Mouse (Mus musculus) testis, adult 2 months (tissue): ENCODE measurements at regions not wholly inside any gene's neighbourhood (a gene's known extent, or its start where the extent isn't known, plus 50 kb on each side); places are given as distances from the start of the nearest gene placed in this dataset.

ENCODE experiments used
- H3K27ac ChIP-seq: fragments of 200-500 bp; 2 replicates; pipeline ENCODE4 v1.5.1; 2012; ENCODE audit warnings: low read depth, low read length; ENCODE audit not compliant: control insufficient read depth, insufficient read depth
- H3K27me3 ChIP-seq: fragments of 200-500 bp; 2 replicates; pipeline ENCODE4 v1.6.1; 2012; ENCODE audit warnings: mild to moderate bottlenecking, low read length, moderate library complexity; ENCODE audit not compliant: control insufficient read depth, insufficient read depth
- H3K36me3 ChIP-seq: fragments of 200-500 bp; 2 replicates; pipeline ENCODE4 v1.6.1; 2012; ENCODE audit warnings: mild to moderate bottlenecking, low read length; ENCODE audit not compliant: control insufficient read depth, insufficient read depth
- H3K4me1 ChIP-seq: fragments of 200-500 bp; 2 replicates; pipeline ENCODE4 v1.6.1; 2012; ENCODE audit warnings: low read length; ENCODE audit not compliant: control insufficient read depth, insufficient read depth
- H3K4me3 ChIP-seq: fragments of 200-500 bp; 2 replicates; pipeline ENCODE4 v1.5.1; 2012; ENCODE audit warnings: low read depth, mild to moderate bottlenecking, low read length, moderate library complexity, mixed read lengths; ENCODE audit not compliant: control insufficient read depth
- CTCF ChIP-seq: fragments of 200-500 bp; IDR thresholded peaks from 2 replicates; pipeline ENCODE4 v1.5.1; 2012; ENCODE audit warnings: low read depth, mild to moderate bottlenecking, inconsistent platforms, low read length, moderate library complexity; ENCODE audit not compliant: control insufficient read depth, insufficient read depth, insufficient replicate concordance
- POLR2A ChIP-seq: fragments of 200-500 bp; IDR thresholded peaks from 2 replicates; pipeline ENCODE4 v1.6.1; 2012; ENCODE audit warnings: low read depth, mild to moderate bottlenecking, inconsistent platforms, low read length, moderate library complexity; ENCODE audit not compliant: control insufficient read depth

DNA sequence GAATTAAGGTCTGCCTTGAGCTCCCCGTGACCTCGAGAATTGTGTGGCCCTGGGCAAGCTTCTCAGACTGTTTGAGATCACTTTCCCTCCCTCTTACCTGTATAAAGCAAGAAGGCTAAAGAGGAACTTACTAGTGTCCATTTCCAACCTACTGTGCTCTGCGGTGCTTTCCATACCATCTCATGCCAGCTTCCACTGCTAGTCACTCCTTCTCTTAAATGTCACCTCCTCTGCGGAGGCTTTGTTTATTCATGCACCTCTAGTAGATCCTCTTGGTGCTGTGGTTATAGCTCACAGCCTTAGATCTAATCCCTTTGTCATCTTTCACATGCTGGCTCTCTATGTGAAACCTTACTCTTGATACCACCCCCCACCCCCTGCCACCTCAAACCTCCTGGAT lies 2310.3 kb upstream of the Lrrc6 start:
- TF ChIP-seq POLR2A (no peak), CTCF (no peak)
- no peak overlapping the region for H3K27ac ChIP-seq
- no peak overlapping the region for H3K4me3 ChIP-seq
- no peaks in the 10 kb centered on the region for H3K4me1 ChIP-seq
- H3K27me3 ChIP-seq: no peaks in the 10 kb centered on the region
- H3K36me3 ChIP-seq: no peaks in the 10 kb centered on the region

- no peak for TF ChIP-seq CTCF
- TF ChIP-seq POLR2A: no peak
- no peak overlapping the region for H3K4me3 ChIP-seq
- no peaks in the 10 kb centered on the region for H3K4me1 ChIP-seq
- no peaks in the 10 kb centered on the region for H3K27me3 ChIP-seq
- H3K36me3 ChIP-seq: no peaks in the 10 kb centered on the region
- no peak overlapping the region for H3K27ac ChIP-seq
These were observed 2309.9 kb upstream of the Lrrc6 start for GRCm38 (mm10) chr15:68810593-68810992.

DNA sequence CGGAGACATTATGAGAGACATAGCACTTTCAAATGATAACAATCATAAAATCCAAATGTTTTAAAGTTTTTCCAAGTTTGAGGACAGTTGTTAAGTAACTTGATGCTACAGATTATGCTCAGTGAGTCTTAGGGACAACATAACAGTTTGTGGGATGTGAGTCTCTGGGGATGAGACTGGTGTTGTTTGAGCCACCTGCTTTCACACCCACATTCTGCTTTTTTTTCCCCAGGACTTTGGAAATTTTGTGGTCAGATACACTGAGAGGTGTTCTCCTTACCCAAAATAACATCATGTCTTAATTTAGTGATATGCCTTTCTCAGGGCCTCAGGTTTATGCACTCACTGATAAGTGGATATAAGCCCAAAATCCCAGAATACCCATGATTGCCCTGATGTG lies 2307.5 kb upstream of the Lrrc6 start:
- Histone ChIP-seq H3K4me3 (no peak overlapping the region), H3K27me3 (no peaks in the 10 kb centered on the region), H3K4me1 (no peaks in the 10 kb centered on the region), H3K36me3 (no peaks in the 10 kb centered on the region), H3K27ac (no peak overlapping the region)
- no peak for TF ChIP-seq POLR2A
- no peak for TF ChIP-seq CTCF

DNA sequence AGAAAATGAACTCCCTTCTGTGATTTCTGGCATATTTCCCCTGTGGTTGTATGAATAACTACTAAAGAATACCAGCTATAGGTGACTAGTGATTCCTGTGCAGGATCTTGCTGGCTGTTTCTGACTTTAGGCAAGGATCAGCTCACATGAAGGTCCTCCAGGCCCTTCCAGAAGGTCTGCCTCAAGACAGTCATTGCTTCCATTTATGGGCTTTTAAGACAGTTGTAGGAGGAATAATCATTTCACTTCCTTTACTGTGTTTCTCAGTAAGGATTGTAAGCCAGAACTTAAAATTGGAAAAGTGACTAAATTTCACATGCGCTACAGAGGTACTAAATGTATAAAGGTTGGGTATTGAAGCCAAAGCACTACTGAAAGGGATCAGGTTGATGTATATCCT lies 2303.5 kb upstream of the Lrrc6 start:
- H3K4me3 ChIP-seq: no peak overlapping the region
- H3K36me3 ChIP-seq: no peaks in the 10 kb centered on the region
- no peaks in the 10 kb centered on the region for H3K27me3 ChIP-seq
- H3K4me1 ChIP-seq: no peaks in the 10 kb centered on the region
- no peak for TF ChIP-seq POLR2A
- H3K27ac ChIP-seq: no peak overlapping the region

- no peaks in the 10 kb centered on the region for H3K27me3 ChIP-seq
- no peak for TF ChIP-seq CTCF
- TF ChIP-seq POLR2A: no peak
- no peaks in the 10 kb centered on the region for H3K4me1 ChIP-seq
- no peaks in the 10 kb centered on the region for H3K36me3 ChIP-seq
- H3K4me3 ChIP-seq: no peak overlapping the region
- H3K27ac ChIP-seq: no peak overlapping the region
These were observed 2301.1 kb upstream of the Lrrc6 start for GRCm38 (mm10) chr15:68801763-68802162.

DNA sequence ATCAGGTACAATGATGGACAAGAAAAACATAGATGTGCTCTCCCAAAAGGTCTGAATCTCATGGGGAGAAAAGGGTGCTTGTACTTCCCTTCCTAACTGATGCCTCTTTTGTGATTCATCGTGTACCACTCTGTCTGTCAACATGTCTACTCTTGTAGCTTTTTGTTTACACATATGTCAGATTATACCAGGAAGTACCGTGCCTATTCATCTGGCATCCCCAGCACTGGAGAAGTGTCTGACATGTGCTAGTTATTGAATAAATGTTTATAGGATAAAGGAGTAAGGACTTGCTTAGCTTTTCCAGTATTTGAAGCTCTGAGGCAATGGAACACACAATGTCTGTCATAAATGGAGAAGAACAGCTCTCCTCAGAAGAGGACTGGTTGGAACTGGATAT lies 2296.7 kb upstream of the Lrrc6 start:
- Histone ChIP-seq H3K27ac (no peak overlapping the region), H3K36me3 (no peaks in the 10 kb centered on the region), H3K4me3 (no peak overlapping the region), H3K4me1 (no peaks in the 10 kb centered on the region), H3K27me3 (no peaks in the 10 kb centered on the region)
- TF ChIP-seq POLR2A (no peak), CTCF (no peak)

GRCm38 (mm10) chr15:68795239-68795960 lies 2294.7 kb upstream of the Lrrc6 start:
- no peaks in the 10 kb centered on the region for H3K36me3 ChIP-seq
- H3K27me3 ChIP-seq: no peaks in the 10 kb centered on the region
- H3K4me1 ChIP-seq: no peaks in the 10 kb centered on the region
- no peak for TF ChIP-seq POLR2A
- H3K27ac ChIP-seq: no peak overlapping the region
- no peak overlapping the region for H3K4me3 ChIP-seq

- H3K27ac ChIP-seq: no peak overlapping the region
- H3K4me1 ChIP-seq: no peaks in the 10 kb centered on the region
- TF ChIP-seq POLR2A: no peak
- TF ChIP-seq CTCF: no peak
- no peaks in the 10 kb centered on the region for H3K36me3 ChIP-seq
- H3K4me3 ChIP-seq: no peak overlapping the region
- no peaks in the 10 kb centered on the region for H3K27me3 ChIP-seq
These were observed 2259.2 kb upstream of the Lrrc6 start for GRCm38 (mm10) chr15:68759948-68760347.

DNA sequence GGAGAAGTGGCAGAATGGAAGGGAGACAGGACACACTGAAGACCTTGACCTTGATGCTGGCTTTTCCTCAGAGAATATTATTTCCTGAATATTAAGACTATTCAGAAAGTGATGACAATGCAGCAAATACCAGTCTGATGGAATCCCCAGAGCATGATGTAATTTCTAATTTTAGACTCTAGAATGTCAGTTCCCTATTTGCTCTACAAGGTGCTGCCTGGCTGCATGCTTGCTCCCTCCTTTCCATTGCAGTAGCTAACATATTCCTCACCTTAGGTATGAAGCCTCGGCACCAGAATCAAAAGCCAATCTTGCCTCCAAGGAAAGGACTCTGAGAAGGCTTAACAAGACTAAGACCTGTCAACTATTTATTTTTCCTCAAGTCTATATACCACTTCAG lies 2254.5 kb upstream of the Lrrc6 start:
- H3K4me1 ChIP-seq: no peaks in the 10 kb centered on the region
- H3K36me3 ChIP-seq: no peaks in the 10 kb centered on the region
- no peak overlapping the region for H3K27ac ChIP-seq
- no peak overlapping the region for H3K4me3 ChIP-seq
- H3K27me3 ChIP-seq: no peaks in the 10 kb centered on the region
- no peak for TF ChIP-seq CTCF
- TF ChIP-seq POLR2A: no peak
